In the genomic region with DNA sequence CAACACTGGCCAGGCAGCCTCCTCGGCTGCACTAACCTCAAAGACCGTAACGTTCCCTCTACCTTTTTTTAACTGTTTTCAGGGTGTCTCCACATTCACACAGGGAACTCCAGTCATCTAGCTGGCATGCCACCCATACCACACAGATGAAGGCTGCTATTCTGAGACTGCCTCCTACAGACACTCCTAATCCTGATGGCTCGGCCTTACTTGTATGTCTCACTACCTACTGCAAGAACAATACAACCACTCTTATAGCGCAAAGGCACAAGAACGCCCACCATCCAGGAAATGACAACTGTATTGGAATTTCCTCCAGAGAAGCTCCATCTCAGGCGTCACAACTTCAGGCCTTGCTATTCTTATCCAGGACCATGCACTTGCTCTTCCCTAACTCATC, we compare ENCODE assay signal across 12 mouse cellular contexts. TPM values are rescaled to one million over a fixed set of nuclear protein-coding genes. Genes with fewer than 3 reads are reported as not detected.
A peak's percentile ranks its signal among the peaks of the same experiment; 100 is the strongest.
DNase-seq lines count a peak whose midpoint lies in the region.
"Had no signal": no experiment of that assay in that cellular context is flagged by ENCODE, and none has a peak within 500 bp of the region (broad histone marks: within the 10 kb centered on the region; RNA-seq: fewer than 3 reads in every experiment).

No protein-coding gene starts in this region.

- intact Hi-C loops in left cerebral cortex, postnatal 10 days (cut with DNase I): no loop called here

- peak; percentile 48 for DNase-seq in left cerebral cortex, adult 11 months (ENCODE audit: low spot score)
- DNase-seq in left cerebral cortex, postnatal 10 days (ENCODE audit: extremely low spot score in 1 of 2, low spot score in 2 of 2): no peak
- peak; percentile 86 for DNase-seq in brain, adult 2 months (ENCODE audit: low read depth, low spot score)
- peak; percentile 48 to 82 for DNase-seq in frontal cortex, postnatal 36 days (ENCODE audit: low spot score in 2 of 2)
- DNase-seq in right cerebral cortex, postnatal 10 days (ENCODE audit: low spot score in 2 of 2): peak; percentile 29 to 45
- DNase-seq in urinary bladder, adult 2 months (ENCODE audit: low spot score): no peak
- DNase-seq in thymus, postnatal 0 days (ENCODE audit: low spot score): no peak
- DNase-seq: adrenal gland, postnatal 36 days; cerebellum, adult 11-12 months; gastrocnemius, postnatal 25 days; heart, adult 2 months; kidney, postnatal 25 days had no signal

RNA-seq across cellular contexts. Expression of gene Osbpl3, which starts 15.8 kb away (rescaled TPM):
- total RNA-seq in left cerebral cortex, postnatal 10 days (2021): 10 to 100 TPM; 26.8 to 27.9 TPM
- 54.8 and 61.4 TPM in 2 replicates for polyA plus RNA-seq in urinary bladder, adult 2 months (2012; rRNA removed)
- polyA plus RNA-seq in thymus, postnatal 0 days (2015; fragmentation: Nextera tagmentation; extraction: Ambion mirVana): 6.5 and 7.7 TPM in 2 replicates

Comparison
In these comparisons a context has a peak if more than half of its experiments do, and no peak if none do; other contexts are left out.
1. DNase-seq: peak in left cerebral cortex, adult 11 months (single experiment), brain, adult 2 months (single experiment), frontal cortex, postnatal 36 days (2 of 2) and right cerebral cortex, postnatal 10 days (2 of 2); none in left cerebral cortex, postnatal 10 days (0 of 2), urinary bladder, adult 2 months (single experiment) and thymus, postnatal 0 days (single experiment).